Mouse (Mus musculus): ENCODE data around the gene Cd59b.

The Cd59b gene

GRCm38 (mm10) chr2:104119097-104119496 is 49.4 kb downstream of the Cd59b start:
- DNase-seq (ENCODE audit: low read depth) = no peak

GRCm38 (mm10) chr2:104120312-104120711 is 50.7 kb downstream of the Cd59b start:
- no peak for DNase-seq (ENCODE audit: low read depth)

DNA sequence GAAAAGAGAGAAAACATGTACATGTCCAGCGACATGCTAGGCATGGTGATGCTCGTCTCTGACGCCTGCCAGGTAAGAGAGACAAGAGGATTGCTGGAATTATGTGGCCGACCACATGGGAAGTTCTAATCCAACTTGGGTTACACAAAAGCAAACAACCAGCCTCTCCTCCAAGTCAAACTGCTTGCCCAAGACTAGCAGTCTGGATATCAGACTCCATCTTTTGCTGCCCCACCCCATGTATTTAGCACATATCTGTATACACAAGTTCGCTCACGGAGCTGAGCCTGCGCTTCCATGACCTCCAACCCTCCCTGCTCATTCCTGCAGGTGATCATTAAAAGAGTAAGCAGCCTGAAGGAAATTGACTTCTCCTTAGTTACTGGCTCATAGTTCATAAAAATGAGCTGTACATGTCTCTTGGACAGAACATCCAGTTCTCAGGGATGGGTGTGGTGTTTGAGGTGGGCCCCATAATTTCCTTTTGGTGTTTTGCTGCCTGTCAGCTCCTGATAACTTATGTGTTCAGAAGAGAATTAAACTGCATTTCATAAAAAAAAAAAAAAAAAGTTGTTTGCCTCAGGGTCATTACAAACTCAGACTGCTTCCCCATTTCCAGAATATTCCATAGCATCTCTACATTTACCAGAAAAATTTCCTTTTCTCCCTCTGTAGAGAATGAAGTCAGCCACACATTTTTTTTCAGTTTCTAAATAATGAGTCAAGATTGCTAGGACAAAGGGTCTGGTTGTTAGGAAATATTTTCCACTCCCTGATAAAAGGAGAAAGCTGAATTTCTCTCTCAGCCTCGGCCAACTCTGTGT is 52.2 kb downstream of the Cd59b start:
- DNase-seq (ENCODE audit: low read depth) = no peak

DNA sequence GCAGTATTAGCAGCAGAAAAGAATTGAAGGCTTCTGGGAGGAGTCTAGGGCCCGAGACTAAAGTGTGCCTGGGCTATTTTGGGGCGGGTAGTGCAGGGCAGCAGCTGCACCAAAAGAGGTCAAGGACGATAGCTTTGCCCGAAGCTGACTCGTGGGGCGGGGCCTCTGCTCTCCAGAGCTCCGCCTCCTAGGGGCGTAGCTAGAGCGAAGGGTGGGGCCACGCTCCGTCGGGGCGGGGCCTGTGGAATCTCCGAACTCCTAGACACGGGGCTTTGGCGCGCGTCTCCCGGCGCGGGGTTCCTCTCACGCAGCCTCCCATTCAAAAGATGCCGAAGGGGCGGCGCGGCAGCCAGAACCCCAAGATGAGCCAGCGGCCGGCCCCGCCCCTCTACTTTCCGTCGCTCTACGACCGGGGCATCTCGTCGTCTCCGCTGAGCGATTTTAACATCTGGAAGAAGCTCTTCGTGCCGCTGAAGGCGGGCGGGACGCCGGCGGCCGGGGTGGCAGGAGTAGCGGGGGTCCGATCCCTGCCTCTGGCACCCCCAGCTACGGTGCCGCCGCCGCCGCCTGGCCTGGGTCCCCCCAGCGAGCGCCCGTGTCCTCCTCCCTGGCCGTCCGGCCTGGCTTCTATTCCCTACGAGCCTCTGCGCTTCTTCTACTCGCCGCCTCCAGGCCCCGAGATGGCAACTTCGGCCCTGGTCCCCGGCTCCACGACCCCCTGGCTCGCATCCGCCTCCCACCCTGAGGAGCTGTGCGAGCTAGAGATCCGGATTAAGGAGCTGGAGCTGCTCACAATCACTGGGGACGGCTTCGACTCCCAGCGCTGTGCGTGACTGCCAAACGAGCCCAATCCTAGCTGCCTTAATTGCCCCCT is 53.1 kb downstream of the Cd59b start, which contains the start of gene A930018P22Rik:
TSS of gene A930018P22Rik (plus strand) at position 265 of the 874 bp plus-strand sequence.
- DNase-seq (ENCODE audit: low read depth) = peak; percentile 91

GRCm38 (mm10) chr2:104123540-104123939 is 53.9 kb downstream of the Cd59b start:
- peak; percentile 26 for DNase-seq (ENCODE audit: low read depth)

DNA sequence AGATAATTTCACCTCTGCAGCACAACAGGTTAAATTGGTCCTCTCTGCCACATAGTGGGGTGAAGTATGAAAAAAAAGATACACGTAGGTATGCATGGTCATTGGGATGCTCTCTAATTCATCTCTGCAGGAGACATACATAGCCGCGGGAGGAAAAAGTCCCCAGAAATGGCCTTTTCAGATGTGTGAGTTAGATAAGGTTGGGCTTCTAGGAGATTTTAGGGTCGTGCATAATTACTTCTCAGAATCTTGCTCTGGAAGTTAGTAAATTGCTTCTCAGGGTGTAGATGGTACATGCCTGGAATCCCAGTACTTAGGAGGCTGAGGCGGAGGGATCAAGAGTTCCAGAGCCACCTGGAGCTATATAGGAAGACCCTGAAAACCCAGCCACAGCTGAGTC is 54.4 kb downstream of the Cd59b start:
- no peak for DNase-seq (ENCODE audit: low read depth)

- no peak for DNase-seq (ENCODE audit: low read depth)
Observed at GRCm38 (mm10) chr2:104128803-104129531, 59.3 kb downstream of the Cd59b start.

DNA sequence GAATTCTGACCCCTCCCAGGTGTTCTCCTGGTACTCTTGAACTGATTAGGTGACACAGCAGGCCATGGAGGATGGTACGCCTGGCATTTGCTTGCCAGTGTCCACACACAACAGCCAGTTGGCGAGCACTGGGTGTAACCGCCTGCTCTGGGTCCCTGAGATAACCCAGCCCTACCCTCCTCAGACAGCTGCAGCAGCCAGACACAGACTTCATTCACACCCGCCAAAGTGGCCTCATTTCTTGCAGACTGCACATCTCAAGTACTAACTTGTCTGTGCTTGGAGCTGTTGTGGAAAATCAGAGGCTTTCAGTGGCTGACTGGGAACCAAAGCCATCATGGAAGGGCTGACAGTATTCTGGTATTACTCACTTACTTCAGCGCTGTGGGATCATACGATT is 60.5 kb downstream of the Cd59b start:
- DNase-seq (ENCODE audit: low read depth) = no peak

GRCm38 (mm10) chr2:104130969-104131368 is 61.3 kb downstream of the Cd59b start:
- DNase-seq (ENCODE audit: low read depth) = peak; percentile 53

DNA sequence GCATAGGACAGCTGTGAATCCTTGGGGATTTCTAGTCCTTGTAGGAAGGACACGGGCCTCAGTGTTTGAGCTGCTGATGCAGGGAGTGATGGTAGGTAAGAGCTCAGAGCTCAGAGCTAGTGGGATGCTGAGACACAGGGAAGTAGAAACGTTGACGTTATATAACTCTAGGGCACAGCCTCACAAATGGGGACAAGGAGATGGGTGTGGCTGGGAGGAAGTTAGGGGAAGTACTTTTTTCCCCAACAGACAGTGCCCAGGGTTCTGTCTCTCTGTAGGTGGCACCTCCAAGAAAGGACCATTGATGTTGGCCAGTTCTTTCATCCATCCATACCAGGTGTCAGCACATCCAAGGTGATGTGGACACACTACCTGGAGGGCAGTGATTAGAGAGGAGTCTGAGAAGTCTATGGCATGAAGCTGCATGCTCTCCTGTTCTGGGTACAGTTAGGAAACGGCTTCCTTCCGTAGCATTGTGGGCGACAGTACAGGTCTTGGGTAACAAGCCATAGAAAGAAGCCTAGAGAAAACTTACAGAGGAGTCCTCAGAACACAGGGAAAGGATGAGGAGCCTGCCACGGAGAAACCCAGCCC is 62.7 kb downstream of the Cd59b start:
- no peak for DNase-seq (ENCODE audit: low read depth)

- no peak for DNase-seq (ENCODE audit: low read depth)
Observed at GRCm38 (mm10) chr2:104133042-104133810, 63.6 kb downstream of the Cd59b start.

DNA sequence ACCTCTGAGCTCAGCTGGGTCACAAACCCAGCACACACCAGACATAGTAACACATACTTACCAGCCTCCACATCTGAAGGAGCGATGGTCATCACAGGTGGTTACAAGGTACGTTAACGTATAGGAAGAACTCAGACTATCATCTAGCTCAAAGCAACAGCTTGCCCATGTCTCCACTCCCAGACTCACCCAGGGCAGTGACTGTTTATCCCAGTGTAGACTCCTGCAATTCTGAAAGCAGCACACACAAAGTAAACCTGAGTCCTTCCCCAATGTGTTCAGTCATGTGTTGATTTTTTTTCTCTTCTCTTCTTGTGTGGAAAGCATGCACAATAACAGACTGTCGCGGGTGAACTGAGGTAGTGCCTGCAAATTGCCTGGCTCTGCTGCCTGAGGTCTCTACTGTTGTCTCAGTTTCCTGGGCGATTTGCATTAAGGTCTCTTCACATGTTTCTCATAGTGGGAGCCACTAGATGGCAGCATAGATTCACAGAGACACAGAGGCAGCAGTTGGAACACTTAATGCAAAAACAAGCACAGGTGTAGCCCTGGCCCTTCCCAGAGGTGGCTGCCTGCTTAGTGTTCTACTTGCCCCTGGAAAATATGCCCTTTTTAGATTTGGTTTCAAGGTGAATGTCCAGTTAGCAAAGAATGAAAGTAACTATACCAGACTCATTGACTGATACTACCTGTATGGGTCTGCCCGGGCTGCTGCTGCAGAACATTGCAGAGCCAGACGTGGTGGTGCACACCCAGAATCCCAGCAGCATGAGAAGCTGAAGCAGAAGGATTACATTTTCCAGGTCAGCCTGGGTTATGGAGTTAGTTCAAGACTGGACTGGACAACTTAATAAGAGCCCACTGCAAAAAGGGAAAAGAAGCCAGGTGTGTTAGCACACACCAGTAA is 64.8 kb downstream of the Cd59b start:
- DNase-seq (ENCODE audit: low read depth) = peak; percentile 90

GRCm38 (mm10) chr2:104135920-104136319 is 66.3 kb downstream of the Cd59b start:
- no peak for DNase-seq (ENCODE audit: low read depth)
